Mouse (Mus musculus) T-helper 17 cell (primary cell): ENCODE results near the gene Prkd3.

ENCODE experiments used
- in situ Hi-C, 2 experiments: fragments of 300-600 bp; cut with MboI, MseI; formaldehyde crosslinking; loops; 1 replicate in 1 of 2; 2 replicates in 1 of 2; pipeline ENCODE4 v1.15.1; 2025; ENCODE audit warnings: high pct_unique_total_duplicates in 2 of 2

Gene Prkd3

DNA sequence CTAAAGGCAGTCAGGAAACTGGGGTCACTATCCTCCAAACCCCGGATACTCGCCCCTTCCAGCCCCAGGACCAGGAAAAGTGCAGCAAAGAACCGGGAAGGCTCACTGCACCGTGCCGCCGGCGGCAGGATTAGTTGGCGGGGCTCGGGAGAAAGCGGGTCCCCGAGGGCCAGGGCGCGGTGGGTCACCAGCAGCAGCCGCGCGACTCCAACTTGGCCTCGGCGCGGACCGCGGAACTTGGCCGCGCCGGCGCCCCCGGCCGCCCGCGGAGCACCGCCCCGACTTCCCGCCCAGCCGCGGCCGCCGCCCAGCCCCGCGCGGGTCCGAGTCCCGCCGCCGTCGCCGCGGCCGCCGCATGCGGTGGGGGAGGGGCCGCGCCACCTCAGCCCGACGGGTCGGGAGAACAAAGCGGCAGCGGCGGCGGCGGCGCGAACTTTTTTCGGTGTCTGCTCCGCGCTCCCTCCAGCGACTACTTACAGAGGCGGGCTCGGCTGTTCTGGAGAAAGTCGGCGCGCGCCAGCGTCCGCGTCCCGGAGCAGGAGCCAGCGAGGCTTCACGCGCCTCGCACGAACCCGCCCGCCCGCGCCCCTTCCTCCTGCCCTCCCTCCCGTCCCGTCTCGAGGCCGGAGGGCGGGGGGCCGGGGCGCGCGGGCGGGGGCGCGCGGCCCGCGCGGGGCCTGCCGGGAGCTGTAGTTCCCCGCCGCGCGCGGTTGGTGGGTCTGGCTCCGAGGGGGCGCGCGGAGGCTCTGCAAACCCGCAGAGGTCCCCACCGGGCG is at the start of gene Prkd3:
Gene Prkd3 (minus strand): TSS at position 609 of the 776 bp plus-strand sequence.
- in situ Hi-C loops: no loop called here

DNA sequence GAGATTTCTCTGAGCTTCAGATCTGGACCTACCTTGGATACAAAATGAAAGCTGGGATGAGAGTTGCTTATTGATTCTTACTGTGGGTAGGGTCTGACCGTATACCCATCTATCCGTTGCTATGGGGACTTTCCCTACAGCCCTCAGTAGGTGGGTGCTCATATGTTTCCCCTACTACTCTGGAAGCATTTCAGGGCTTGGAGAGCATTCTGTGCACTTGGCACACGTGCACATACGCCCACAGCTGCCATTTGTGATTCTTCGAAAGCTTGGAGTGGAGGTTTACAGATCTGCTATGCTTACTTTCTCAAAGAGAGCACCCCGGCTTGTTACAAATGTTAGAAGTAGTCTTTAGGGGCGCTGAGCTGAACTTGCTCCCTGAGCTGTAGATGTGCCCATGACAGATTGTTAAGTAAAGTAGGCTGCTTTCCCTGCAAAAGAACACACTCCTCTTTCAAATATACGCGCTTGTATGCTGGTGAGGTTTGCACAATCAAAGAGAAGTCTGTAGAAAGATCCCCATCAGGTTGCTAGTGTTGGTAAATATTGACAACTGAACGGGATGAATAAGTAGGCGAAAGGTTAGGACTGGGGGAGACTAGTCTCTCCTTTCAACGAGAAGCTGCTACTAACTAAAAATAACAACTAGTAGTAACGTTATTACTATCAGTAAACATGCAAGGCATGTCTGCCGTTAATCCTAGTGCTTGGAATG is 49.3 kb upstream of the Prkd3 start:
- in situ Hi-C loops: no loop called here

DNA sequence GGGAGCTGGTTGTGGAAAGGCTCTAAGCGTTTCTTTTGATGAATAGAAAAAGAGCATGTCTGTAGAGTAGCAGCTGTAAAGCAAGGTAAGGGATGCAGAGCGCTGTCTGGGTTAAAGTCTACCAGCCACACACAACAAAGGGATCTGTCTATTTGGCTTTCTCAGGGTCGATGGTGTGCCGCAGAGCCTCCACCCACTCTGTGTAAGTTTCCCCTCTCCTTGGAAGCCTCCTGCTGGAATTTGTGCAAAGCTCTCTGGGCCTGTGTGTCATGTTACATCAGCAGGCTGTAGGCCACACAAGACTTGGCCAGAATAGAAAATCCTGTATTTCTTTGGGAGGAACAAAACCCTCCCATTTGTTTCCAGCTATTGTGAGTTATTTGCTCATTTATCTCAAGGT is 48.4 kb upstream of the Prkd3 start:
- in situ Hi-C loops: no loop called here

DNA sequence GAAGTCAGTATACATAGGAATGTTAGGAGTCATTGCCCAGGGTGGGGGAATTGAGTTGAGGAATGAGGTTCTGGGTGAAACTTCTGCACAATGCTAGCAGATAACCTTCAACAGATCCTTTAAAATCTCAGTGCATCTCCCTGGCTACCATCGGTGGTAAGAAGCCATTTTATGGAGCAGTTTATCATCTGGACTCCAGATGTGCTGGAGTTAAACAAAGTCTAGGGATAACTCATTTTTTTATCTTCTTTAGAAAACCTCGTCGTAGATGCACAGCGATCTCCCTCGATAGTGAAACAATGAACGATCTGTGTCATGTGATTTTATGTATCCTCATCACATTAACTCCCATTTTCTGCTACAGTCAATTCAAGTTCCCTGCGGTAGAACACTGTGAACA is 48.0 kb upstream of the Prkd3 start:
- in situ Hi-C loops: no loop called here

DNA sequence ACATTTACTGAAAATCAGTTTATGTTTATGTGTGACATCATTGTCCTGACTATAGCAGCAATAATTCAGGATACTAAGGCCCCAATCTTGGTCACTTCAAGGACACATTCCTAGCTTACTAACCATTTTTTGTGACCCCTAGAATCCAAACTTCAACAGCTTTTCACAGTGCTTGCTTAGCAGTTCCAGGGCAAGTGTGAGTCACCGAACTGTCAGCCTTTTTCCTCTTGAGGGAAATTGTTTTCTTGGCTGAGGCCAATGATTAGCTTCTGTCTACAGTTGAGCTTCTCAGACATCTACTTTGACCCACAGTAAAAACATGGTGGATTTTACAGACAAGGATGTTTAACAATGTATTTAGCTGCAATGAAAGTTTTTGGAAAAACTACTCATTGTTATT is 43.6 kb upstream of the Prkd3 start:
- in situ Hi-C loops: no loop called here

DNA sequence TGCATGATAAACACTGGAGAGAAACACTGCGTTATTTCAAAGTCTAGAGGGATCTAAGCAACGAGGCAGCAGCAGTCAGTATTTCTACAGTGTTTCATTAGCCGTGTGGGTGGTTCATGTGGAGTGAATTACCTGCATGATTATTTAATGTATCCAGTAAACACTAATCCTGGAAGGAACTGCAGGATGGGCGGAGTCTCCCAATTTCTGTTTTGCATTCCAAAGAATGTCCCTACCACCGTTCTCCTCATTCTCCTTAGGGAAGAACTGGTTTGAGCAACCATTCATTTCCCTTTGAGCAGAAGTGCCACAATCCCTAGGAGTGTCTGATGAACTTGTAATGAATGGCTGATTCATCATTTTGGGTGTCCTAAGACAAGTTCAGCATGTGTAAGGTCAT is 39.6 kb upstream of the Prkd3 start:
- in situ Hi-C loops: no loop called here

DNA sequence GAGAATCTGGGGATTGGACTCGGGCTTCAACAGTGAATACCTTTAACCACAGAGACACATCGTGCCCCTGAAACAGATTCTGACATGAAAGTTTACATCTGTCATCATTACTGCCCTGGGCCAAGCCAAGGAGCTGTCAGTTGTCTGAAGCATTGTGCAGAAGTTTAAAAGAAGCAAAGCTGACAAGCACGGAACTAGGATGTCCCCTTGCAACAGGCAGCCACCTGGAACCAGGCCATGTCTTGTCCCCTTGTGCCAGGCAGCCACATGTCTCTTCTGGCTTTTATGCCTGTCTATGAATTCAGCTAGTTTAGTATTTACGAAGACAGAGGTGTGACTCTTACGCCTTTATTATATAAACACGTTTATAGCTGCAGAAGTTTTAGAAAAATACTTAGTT is 37.7 kb upstream of the Prkd3 start:
- in situ Hi-C loops: no loop called here

DNA sequence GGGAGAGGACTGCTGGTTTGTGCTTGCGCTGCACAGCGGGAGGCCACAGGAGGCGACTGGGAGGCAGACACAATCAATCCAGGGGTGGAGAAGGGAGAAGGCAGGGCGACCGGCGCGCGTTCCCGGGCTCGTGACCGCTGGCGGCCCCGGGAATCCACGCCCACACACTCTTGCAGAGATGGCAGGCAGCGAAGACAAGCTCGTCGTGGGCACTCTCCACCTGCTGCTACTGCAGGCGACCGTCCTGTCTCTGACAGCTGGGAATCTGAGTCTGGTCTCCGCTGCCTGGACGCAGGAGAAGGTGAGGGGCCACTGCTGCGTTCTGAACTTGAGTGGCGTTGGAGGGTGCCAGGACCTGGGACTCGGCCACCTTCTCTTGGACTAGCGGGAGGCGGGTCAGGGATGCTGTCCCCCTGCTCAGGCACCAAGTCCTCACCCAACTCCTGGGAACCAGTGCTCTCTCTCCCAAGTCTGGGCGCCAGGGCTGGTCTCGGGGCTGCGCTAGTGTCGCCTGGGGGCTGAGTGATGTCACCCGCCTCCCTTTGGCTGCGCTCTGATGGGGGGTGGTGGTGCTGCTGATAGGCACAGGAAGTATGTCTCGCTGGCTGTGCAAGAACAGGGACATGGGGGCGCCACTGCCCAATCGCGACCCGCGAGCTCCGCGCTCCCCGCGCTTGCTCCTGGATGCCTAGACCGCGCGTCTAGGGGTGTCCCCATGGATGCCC is 31.6 kb upstream of the Prkd3 start:
- in situ Hi-C loops: no loop called here

DNA sequence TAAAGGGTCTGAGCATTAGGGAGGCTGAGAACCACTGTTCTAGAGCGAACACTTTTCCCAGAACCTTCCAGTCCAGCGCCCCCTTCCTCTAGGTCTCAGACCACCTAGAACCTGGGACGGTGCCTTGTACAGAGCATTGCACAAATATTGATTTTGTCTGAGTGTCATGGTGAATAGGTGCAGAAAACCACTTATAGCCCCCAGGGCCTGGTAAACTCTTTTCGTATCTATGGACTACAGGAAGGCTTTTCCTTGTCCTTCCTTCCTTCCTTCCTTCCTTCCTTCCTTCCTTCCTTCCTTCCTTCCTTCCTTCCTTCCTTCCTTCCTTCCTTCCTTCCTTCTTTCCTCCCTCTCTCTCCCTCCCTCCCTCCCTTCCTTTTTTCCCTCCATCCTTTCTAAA is 31.0 kb upstream of the Prkd3 start, which contains the start of gene Qpct:
Gene Qpct (plus strand): TSS at position 301 of the 400 bp plus-strand sequence.
- in situ Hi-C loops: no loop called here

DNA sequence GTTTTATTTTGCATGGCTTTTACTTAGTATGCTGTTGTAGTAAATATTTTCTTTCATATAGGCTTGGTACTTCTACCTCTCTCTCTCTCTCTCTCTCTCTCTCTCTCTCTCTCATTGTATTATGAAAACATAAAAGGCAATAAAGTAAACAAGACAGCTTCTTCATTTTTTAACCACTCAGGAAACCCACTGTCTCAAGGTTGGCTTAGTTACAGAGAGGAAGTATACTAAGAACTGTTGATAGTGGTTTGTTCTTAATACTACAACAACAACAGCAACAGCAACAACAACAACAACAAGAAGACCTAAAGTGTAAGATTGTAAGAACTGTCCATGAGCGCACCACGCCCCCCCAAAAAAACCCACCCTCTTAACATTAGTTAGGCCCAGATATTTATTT is 23.1 kb upstream of the Prkd3 start:
- in situ Hi-C loops: no loop called here

DNA sequence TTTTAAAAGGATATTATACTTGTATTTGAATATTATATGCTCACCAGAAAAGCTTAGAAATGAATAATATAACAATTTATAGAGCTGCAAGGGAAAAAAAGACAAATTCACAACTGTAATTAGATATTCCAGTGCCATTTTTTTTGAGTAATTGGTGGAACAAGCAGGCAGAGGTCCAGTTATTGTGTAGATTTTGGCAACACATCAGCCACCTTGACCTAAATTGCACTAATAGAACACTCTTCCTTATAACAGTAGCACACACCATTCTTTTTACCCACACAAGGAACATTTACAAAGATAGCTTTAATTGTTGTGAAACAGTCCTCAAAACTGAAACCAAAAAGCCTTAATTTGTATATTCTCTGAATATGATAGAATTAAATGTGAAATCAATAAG is 19.0 kb upstream of the Prkd3 start:
- in situ Hi-C loops: no loop called here

DNA sequence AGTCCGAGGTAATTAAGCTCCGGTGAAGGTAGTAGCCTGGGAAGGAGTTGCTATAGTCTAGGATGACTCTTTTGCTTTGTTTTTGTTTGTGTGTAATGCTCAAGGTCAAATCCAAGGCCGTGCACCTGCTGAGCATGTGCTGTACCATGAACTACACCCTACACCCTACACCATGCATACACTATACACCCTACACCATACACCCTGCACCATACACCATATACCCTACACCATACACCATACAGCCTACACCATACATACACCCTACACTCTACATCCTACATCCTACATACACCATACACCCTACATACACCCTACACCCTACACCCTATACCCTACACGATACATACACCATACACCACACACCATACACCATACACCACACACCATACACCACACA is 12.2 kb upstream of the Prkd3 start:
- in situ Hi-C loops: no loop called here

DNA sequence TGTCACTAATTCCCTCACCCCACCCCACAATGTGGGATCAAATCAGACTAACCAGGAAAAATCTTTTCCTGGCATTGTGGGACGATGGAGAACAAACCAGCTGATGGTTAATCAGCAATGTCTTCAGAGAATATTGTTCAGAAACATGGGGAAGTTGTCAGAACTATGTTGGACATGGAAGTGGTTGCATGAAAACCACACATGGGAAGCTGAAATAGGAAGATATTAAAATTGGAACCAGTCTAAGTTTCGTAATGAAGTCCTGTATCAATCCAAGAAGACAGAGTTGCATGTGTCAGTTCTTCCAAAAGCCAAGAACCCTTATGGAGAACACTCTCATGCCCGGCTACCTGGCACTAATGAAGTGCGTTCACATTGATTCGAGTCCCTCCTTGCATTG is 11.0 kb upstream of the Prkd3 start:
- in situ Hi-C loops: no loop called here

DNA sequence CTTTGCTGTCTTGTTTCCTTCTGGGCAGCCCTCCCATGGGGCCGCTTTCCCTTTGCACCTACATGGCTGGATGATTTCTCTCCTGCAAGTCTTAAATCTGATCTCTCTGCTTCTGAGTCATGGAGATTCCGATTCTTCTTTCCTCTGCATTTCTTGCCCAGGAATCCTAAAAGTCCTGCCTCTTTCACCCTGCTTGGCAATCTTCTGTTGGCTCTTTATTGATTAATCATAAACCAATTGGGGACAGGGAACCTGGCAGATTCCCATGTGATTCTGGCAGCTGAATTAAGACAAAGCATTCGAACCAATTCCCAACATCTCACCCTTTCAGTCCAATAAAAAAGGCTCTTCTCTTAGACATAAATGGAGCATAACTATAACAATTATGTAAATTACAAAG is 8.6 kb upstream of the Prkd3 start:
- in situ Hi-C loops: no loop called here

DNA sequence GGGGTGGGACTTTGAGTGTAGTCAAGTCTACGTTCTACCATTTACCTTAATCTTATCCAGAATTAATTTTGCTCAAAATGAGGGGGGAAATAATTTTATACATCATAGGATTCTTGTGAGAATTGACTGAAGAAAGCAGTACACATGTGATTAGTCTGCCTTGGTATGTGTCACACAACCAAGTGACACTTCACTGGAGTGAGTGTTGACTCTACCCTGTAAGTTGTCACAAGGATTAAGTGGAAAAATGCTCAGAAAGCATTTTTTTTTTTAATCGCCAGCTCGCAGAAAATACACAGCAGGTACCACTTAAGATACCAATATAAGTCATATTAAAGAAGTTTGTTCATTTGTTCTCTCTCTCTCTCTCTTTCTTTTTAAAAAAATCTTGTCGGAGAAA is 3.9 kb upstream of the Prkd3 start:
- in situ Hi-C loops: no loop called here

DNA sequence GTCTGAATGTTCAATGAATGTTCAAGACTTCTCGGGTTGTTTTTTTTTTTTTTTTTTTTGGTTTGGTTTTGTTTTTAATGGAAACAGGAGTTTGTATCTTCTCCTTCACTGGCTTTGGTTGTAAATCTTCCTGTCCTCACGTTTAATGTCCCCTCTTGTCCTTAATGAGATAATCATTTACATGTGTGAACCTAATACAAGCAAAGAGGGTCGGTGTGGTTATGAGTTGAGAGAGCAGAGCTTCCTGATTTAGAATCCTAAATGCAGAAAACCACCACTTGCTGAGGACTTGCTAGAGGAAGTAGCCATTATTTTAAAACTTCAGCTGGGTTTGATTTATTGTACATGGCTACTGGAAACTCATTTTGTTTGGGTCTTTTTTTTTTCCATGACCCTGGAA is 2.1 kb upstream of the Prkd3 start:
- in situ Hi-C loops: no loop called here

DNA sequence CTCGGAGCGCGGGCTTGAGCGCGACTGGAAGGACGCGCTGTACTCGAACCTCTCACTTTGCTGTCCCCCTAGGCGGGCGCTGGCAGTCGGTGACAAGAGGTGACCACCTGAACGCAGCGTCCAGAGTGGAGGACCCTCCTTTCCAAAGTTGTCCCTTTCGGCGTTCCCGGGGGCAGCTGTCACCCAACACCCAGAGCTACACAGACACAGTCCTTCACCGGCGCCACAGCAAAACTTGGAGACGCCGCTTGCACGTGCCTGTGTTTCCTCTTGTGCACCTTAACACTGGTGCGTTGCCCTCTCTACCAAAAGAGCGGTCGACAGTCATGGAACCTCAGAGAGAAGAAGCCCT is 344 bp upstream of the Prkd3 start:
- in situ Hi-C loops: no loop called here

DNA sequence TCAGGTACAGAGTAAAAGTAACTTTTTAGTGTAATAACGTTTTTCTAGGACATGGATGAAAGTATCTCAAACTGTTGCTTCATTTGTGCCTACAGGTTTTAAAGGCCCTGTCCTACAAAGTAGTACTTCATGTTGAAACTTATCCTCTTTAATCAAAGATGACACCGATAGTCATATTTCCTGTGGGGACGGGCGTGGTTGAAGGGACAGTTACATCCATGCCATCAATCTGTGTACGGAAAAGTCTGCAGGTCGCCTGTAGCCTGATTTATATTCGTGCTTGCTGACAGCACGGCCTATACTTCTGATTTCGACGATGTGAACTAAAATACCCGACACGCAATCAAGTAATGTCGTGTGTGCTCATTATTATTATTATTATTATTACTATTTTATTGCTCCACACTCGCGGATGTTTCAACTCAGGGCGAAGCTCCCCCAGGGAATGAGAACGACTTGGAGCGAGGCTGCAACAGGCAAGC is 849 bp downstream of the Prkd3 start:
- in situ Hi-C loops: no loop called here

DNA sequence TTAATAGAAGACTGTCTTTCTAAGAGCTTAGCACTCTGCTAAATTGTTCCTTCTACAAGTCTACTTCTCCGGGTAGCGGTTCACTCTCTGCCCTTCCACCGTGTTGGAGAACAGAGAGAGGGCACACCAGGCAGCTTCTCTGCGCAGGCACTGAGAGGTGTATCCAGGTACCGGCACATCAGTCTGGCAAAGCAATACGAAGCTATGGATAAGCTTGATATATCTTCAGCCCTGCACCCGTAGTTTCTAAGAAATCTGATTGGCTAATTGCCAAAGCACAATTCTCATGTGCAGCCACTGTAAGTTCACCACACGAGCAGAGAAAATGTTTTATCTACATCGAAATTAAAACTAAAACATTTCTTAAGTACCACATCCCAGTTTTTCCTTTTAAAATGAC is 2.2 kb downstream of the Prkd3 start:
- in situ Hi-C loops: no loop called here

DNA sequence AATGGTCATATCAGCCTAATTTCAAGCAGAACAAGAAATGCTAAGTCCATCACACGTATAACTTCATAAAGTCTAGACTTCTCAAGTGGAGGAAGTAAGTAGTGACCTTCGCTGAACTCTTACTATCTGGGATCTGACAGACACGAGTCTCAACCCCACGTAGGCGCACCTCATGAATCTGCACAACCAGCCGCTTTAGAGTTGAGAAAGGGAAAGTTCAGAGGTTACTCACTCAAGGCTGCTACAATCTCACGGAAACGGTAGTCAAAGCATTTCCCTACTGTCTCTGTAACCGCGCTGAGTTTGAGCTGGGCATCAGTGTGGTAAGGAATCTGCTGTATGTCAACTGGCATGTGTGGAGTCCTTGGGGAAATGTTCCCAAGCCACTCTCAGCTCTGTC is 4.8 kb downstream of the Prkd3 start:
- in situ Hi-C loops: no loop called here

DNA sequence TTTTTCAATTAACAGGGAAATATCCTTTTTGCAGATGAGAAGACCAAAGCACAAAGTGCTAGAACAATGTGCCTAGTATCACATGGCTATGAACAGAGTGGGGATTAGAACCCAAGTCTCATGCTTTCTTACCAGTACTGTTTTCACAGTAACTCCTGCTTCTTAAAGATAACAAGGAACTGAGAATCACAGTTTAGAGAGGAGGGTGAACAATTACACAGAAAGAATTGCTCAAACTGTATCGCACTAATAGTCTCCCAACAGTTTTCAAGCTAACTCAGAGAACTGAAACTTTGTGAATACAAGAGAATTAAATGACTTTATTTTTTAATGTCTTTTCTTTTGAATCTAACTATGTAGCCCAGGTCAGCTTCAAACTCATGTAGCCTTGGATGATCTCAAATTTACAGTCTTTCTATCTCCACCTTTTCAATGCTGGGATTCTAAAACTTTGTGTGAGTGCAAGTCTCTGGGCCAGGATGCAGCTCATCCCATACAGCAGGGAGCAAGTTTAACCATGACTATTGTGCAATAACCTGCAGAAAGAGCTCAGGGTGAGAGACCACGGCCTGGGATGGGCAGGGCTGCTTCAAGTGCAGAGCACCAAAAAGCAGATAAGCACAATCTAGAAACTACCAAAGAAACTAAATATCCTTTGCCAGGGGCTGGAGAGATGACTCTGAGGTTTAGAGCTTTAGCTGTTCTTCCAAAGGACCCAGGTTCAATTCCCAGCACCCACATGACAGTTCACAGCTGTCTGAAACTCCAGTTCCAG is 5.5 kb downstream of the Prkd3 start:
- in situ Hi-C loops: no loop called here

DNA sequence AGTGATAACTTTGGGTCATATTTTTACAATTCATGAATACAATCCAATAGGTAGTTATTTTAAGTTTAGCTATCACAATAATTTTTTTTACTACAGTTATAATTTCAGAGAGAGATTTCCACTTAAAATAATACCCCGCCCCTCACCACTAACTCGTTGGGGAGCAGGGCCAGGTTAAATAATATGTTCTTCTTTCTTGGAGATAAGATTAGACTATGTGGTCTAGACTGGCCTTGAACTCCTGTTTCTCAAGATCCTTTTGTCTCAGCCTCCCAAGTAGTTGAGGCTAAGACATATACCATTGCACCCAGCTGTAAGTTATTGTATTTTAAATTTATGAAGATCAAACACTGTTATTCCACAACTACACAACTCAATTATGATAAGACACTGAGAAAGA is 7.0 kb downstream of the Prkd3 start:
- in situ Hi-C loops: no loop called here
